Mouse (Mus musculus) ES-E14 (cell line): ENCODE results near the gene Olfr444.

Experiments
- MAFK ChIP-seq: IDR thresholded peaks from 2 replicates; pipeline ENCODE4 v1.6.1; 2014; ENCODE audit warnings: mild to moderate bottlenecking, low read depth, low read length, inconsistent platforms; ENCODE audit not compliant: insufficient read depth
- ZC3H11A ChIP-seq: IDR thresholded peaks from 2 replicates; pipeline ENCODE4 v1.6.1; 2012; ENCODE audit warnings: low read depth, mild to moderate bottlenecking, inconsistent platforms, low read length, borderline replicate concordance

GRCm38 (mm10) chr6:42908578-42908977, 40.3 kb upstream of the Olfr444 start, which contains the start of gene Olfr447:
- no peak for TF ChIP-seq MAFK
- no peak for TF ChIP-seq ZC3H11A
